Mouse (Mus musculus) embryonic facial prominence, embryonic 14.5 days (tissue): Measurements from ENCODE around the gene Vim. TPM values are rescaled to one million over a fixed set of nuclear protein-coding genes. Genes with fewer than 3 reads are reported as not detected.

Experiments
- polyA plus RNA-seq: library from polyadenylated mRNA; unstranded; fragments of >200 nt; fragmentation: Nextera tagmentation; extraction: Ambion mirVana; gene quantifications from 2 replicates; pipeline ENCODE4 v1.2.1, GENCODE M21; 2014

The Vim gene
- polyA plus RNA-seq, 1 experiment from 2014 or later, result 1,248 TPM

Other genes starting within 250 kb of the Vim start
- 0.38 and 0.56 TPM in 2 replicates for gene Cubn, start 82.1 kb upstream of the Vim start, polyA plus RNA-seq
- gene Trdmt1, start 29.3 kb upstream of the Vim start, polyA plus RNA-seq, result 11.5 and 16.8 TPM in 2 replicates
- gene St8sia6, start 220.1 kb downstream of the Vim start, polyA plus RNA-seq, result 1.8 and 2.7 TPM in 2 replicates